Mouse (Mus musculus): ENCODE results near the gene Gm3317.
"Not testable (repeated sequence)": the region's sequence is repeated elsewhere in the genome, so short reads cannot be mapped to it uniquely, and the experiment has no call there.

The Gm3317 gene

GRCm38 (mm10) chr14:5164235-5164634, at the start of gene Gm3317:
Gene Gm3317 (plus strand): TSS chr14:5164535.
- DNase-seq (ENCODE audit: low spot score), result not testable (repeated sequence)

GRCm38 (mm10) chr14:5131219-5131618, 33.1 kb upstream of the Gm3317 start, which contains the start of gene Gm8279:
Gene Gm8279 (plus strand): TSS chr14:5131519.
- not testable (repeated sequence) for DNase-seq (ENCODE audit: low spot score)

- DNase-seq (ENCODE audit: low spot score), result not testable (repeated sequence)
These were observed 21.2 kb downstream of the Gm3317 start, which contains the start of gene Gm8271 for GRCm38 (mm10) chr14:5185493-5185892. Gene Gm8271 (plus strand): TSS chr14:5185793.
